Mouse (Mus musculus) lung, adult 2 months (tissue): ENCODE measurements around the gene Fkbp1a. TPM values are rescaled to one million over a fixed set of nuclear protein-coding genes. Genes with fewer than 3 reads are reported as not detected.

Source experiments
- DNase-seq: peaks from one replicate; pipeline ENCODE4 v3.0.0; 2022
- H3K4me1 ChIP-seq: fragments of 200-500 bp; 2 replicates; pipeline ENCODE4 v1.6.1; 2011; ENCODE audit warnings: low read length; ENCODE audit not compliant: control insufficient read depth, insufficient read depth
- H3K4me3 ChIP-seq: fragments of 200-500 bp; replicated peaks from 2 replicates; pipeline ENCODE3; 2011; ENCODE audit warnings: low read depth, mild to moderate bottlenecking, control low read depth, low read length; ENCODE audit errors: extremely low read depth
- CTCF ChIP-seq: fragments of 200-500 bp; IDR thresholded peaks from 2 replicates; pipeline ENCODE4 v1.5.1; 2011; ENCODE audit warnings: mild to moderate bottlenecking, low read length, control low read depth; ENCODE audit not compliant: insufficient read depth
- POLR2A ChIP-seq: fragments of 200-500 bp; IDR thresholded peaks from 2 replicates; pipeline ENCODE4 v1.6.1; 2011; ENCODE audit warnings: low read depth, mild to moderate bottlenecking, control low read depth, low read length, borderline replicate concordance; ENCODE audit errors: extremely low read depth
- whole genome bisulfite sequencing: fragments of 180-500 bp; shearing (Covaris S2); methylation state at CpG from one replicate; pipeline ENCODE4 v1.1.7; 2018; 5-methylcytosine and 5-hydroxymethylcytosine counted together
- polyA plus RNA-seq: library from polyadenylated mRNA; depleted of rRNA; stranded (reverse); fragments of >200 nt; gene quantifications from 2 replicates; pipeline ENCODE4 v1.2.3, GENCODE M21; 2012

The Fkbp1a gene
- polyA plus RNA-seq, 1 experiment, result 214 TPM

GRCm38 (mm10) chr2:151571873-151572700 is 29.8 kb downstream of the Fkbp1a start, which contains the start of gene Sdcbp2:
TSS of gene Sdcbp2 (plus strand) at chr2:151572622.
- 46% methylated on average over 17 of the region's 17 CpGs for WGBS
- peaks cover 9% of the 10 kb centered on the region for H3K4me1 ChIP-seq
- DNase-seq, result no peak
- TF ChIP-seq CTCF (no peak), POLR2A (no peak)
- no peak within 1 kb of the TSS for H3K4me3 ChIP-seq

- 72% methylated on average over 3 of the region's 3 CpGs for WGBS
- no peak overlapping the region for H3K4me3 ChIP-seq
- TF ChIP-seq CTCF (no peak), POLR2A (no peak)
- H3K4me1 ChIP-seq, result peaks cover 9% of the 10 kb centered on the region
- no peak for DNase-seq
These were observed 31.4 kb downstream of the Fkbp1a start for GRCm38 (mm10) chr2:151573667-151574066.

GRCm38 (mm10) chr2:151574607-151575006 is 32.3 kb downstream of the Fkbp1a start:
- Histone ChIP-seq H3K4me1 (peaks cover 9% of the 10 kb centered on the region), H3K4me3 (no peak overlapping the region)
- no peak for DNase-seq
- WGBS, result 83% methylated on average over 5 of the region's 5 CpGs
- TF ChIP-seq POLR2A (no peak), CTCF (no peak)

- TF ChIP-seq POLR2A (no peak), CTCF (no peak; the same call in 1 of the 2 replicates)
These were observed 32.9 kb downstream of the Fkbp1a start for GRCm38 (mm10) chr2:151575119-151575698.

GRCm38 (mm10) chr2:151575699-151576389 is 33.6 kb downstream of the Fkbp1a start:
- DNase-seq, result peak; percentile 76
- Histone ChIP-seq H3K4me1 (peaks cover 9% of the 10 kb centered on the region), H3K4me3 (peak overlapping the region; percentile 52)
- TF ChIP-seq CTCF (no peak), POLR2A (peak; percentile 62; the same call in 1 of the 2 replicates)
- 2% methylated on average over 38 of the region's 38 CpGs for WGBS

More at GRCm38 (mm10) chr2:151575119-151575698, 32.9 kb downstream of the Fkbp1a start:
- Histone ChIP-seq H3K4me3 (peak overlapping the region; percentile 52), H3K4me1 (peaks cover 9% of the 10 kb centered on the region)
- WGBS, result 21% methylated on average over 7 of the region's 7 CpGs
- peak; percentile 21 for DNase-seq

GRCm38 (mm10) chr2:151579183-151579582 is 36.9 kb downstream of the Fkbp1a start:
- no peak for DNase-seq
- no peak overlapping the region for H3K4me3 ChIP-seq
- 75% methylated on average over 4 of the region's 4 CpGs for WGBS
- TF ChIP-seq POLR2A (no peak), CTCF (no peak)
- peaks cover 5% of the 10 kb centered on the region for H3K4me1 ChIP-seq

- WGBS, result 37% methylated on average over 1 of the region's 1 CpGs
- H3K4me3 ChIP-seq, result no peak overlapping the region
- no peak for TF ChIP-seq POLR2A
- TF ChIP-seq CTCF, result no peak
- DNase-seq, result no peak
- H3K4me1 ChIP-seq, result no peaks in the 10 kb centered on the region
These were observed 38.7 kb downstream of the Fkbp1a start for GRCm38 (mm10) chr2:151580945-151581344.

- DNase-seq, result no peak
- no peak overlapping the region for H3K4me3 ChIP-seq
- TF ChIP-seq POLR2A (no peak), CTCF (0 out of 2 replicates have a peak, but pooled peaks have one; percentile 2)
- 21% methylated on average over 3 of the region's 3 CpGs for WGBS
- H3K4me1 ChIP-seq, result 0 out of 2 replicates have a peak, but pooled peaks cover 2% of the 10 kb centered on the region
These were observed 43.7 kb downstream of the Fkbp1a start for GRCm38 (mm10) chr2:151585934-151586333.

- WGBS, result 91% methylated on average over 1 of the region's 1 CpGs
- DNase-seq, result no peak
- no peak for TF ChIP-seq CTCF
- TF ChIP-seq POLR2A, result no peak
- Histone ChIP-seq H3K4me3 (no peak overlapping the region), H3K4me1 (0 out of 2 replicates have a peak, but pooled peaks cover 2% of the 10 kb centered on the region)
These were observed 44.5 kb downstream of the Fkbp1a start for GRCm38 (mm10) chr2:151586807-151587206.

- Histone ChIP-seq H3K4me3 (no peak overlapping the region), H3K4me1 (0 out of 2 replicates have a peak, but pooled peaks cover 2% of the 10 kb centered on the region)
- DNase-seq, result no peak
- 37% methylated on average over 9 of the region's 9 CpGs for WGBS
- no peak for TF ChIP-seq POLR2A
- no peak for TF ChIP-seq CTCF
These were observed 45.0 kb downstream of the Fkbp1a start for GRCm38 (mm10) chr2:151587306-151587705.
